Mouse (Mus musculus) lung, postnatal 0 days (tissue): Measurements from ENCODE around the gene Phtf1.

Source experiments
- CTCF ChIP-seq: IDR thresholded peaks from 2 replicates; pipeline ENCODE4 v1.5.1; 2016; ENCODE audit warnings: antibody characterized with exemption, mild to moderate bottlenecking
- EP300 ChIP-seq: IDR thresholded peaks from 2 replicates; pipeline ENCODE4 v1.6.1; 2016; ENCODE audit warnings: antibody characterized with exemption, mild to moderate bottlenecking, control low read depth

- TF ChIP-seq CTCF, result no peak
- TF ChIP-seq EP300, result no peak
Observed at GRCm38 (mm10) chr3:103948666-103949065, 19.2 kb upstream of the Phtf1 start.
